Mouse (Mus musculus) G1E (cell line): ENCODE measurements around the gene Sart3.

ENCODE experiments used
- CTCF ChIP-seq: IDR thresholded peaks from 2 replicates; pipeline ENCODE4 v1.5.1; 2012; ENCODE audit warnings: low read depth, low read length, inconsistent platforms, mixed read lengths
- TAL1 ChIP-seq: conservative IDR thresholded peaks from 2 replicates; pipeline ENCODE4 v1.6.1; 2012; ENCODE audit warnings: low read depth, low read length, inconsistent platforms, mixed read lengths

- TF ChIP-seq CTCF (no peak), TAL1 (no peak)
Observed at GRCm38 (mm10) chr5:113813608-113814007, 41.3 kb upstream of the Sart3 start.
